Mouse (Mus musculus) hindbrain, embryonic 13.5 days (tissue): ENCODE measurements around the gene Nme7. TPM values are rescaled to one million over a fixed set of nuclear protein-coding genes. Genes with fewer than 3 reads are reported as not detected.

ENCODE experiments used
- ATAC-seq: fragments of 200-750 bp; cut with Nextera tagmentation; 2 replicates; pipeline ENCODE4 v1.8.0; 2017; ENCODE audit warnings: moderate TSS enrichment; ENCODE audit not compliant: low FRiP score
- H3K27ac ChIP-seq: fragments of 300-500 bp; sonication (generic); 2 replicates; pipeline ENCODE4 v1.5.1; 2015; ENCODE audit warnings: inconsistent platforms, mild to moderate bottlenecking, moderate library complexity
- H3K27me3 ChIP-seq: fragments of 300-500 bp; sonication (generic); 2 replicates; pipeline ENCODE4 v1.6.1; 2015; ENCODE audit warnings: mild to moderate bottlenecking, inconsistent platforms
- H3K36me3 ChIP-seq: fragments of 300-500 bp; sonication (generic); 2 replicates; pipeline ENCODE4 v1.6.1; 2015; ENCODE audit warnings: mild to moderate bottlenecking, inconsistent platforms
- H3K4me1 ChIP-seq: fragments of 300-500 bp; sonication (generic); replicated peaks from 2 replicates; pipeline ENCODE4 v1.6.1; 2015; ENCODE audit warnings: inconsistent platforms
- H3K4me2 ChIP-seq: fragments of 300-500 bp; sonication (generic); 2 replicates; pipeline ENCODE4 v1.6.1; 2015; ENCODE audit warnings: inconsistent platforms, mild to moderate bottlenecking, moderate library complexity
- H3K4me3 ChIP-seq: fragments of 300-500 bp; sonication (generic); 2 replicates; pipeline ENCODE4 v1.5.1; 2015; ENCODE audit warnings: mild to moderate bottlenecking, inconsistent platforms
- H3K9ac ChIP-seq: fragments of 300-500 bp; sonication (generic); 2 replicates; pipeline ENCODE4 v1.6.1; 2015; ENCODE audit warnings: mild to moderate bottlenecking, inconsistent platforms
- H3K9me3 ChIP-seq: fragments of 300-500 bp; sonication (generic); 2 replicates; pipeline ENCODE4 v1.6.1; 2016; ENCODE audit warnings: inconsistent platforms
- WGBS: fragments of 180-500 bp; shearing (Covaris S2); methylation state at CpG from one replicate; pipeline ENCODE4 v1.1.7; 2015; 5-methylcytosine and 5-hydroxymethylcytosine counted together
- polyA plus RNA-seq: library from polyadenylated mRNA; unstranded; fragments of >200 nt; fragmentation: Nextera tagmentation; extraction: Ambion mirVana; gene quantifications from 2 replicates; pipeline ENCODE4 v1.2.1, GENCODE M21; 2015

Gene Nme7
- polyA plus RNA-seq, 1 experiment from 2014 or later, result 30.1 TPM

GRCm38 (mm10) chr1:164395131-164395780 is 91.3 kb downstream of the Nme7 start:
- peak overlapping the region; percentile 39; the same call in 1 of the 2 replicates for H3K9ac ChIP-seq
- peak; percentile 90 for ATAC-seq
- 39% methylated on average over 6 of the region's 6 CpGs for WGBS
- peaks cover 3% of the 10 kb centered on the region; the same call in 1 of the 2 replicates for H3K36me3 ChIP-seq
- H3K9me3 ChIP-seq, result no peaks in the 10 kb centered on the region
- H3K4me3 ChIP-seq, result no peak overlapping the region
- H3K4me1 ChIP-seq, result peaks cover 37% of the 10 kb centered on the region
- H3K27ac ChIP-seq, result peak overlapping the region; percentile 71
- no peaks in the 10 kb centered on the region for H3K27me3 ChIP-seq
- no peak overlapping the region for H3K4me2 ChIP-seq

- H3K27ac ChIP-seq, result no peak overlapping the region
- WGBS, result 41% methylated on average over 4 of the region's 4 CpGs
- H3K27me3 ChIP-seq, result no peaks in the 10 kb centered on the region
- H3K36me3 ChIP-seq, result peaks cover 19% of the 10 kb centered on the region
- H3K4me2 ChIP-seq, result no peak overlapping the region
- H3K9me3 ChIP-seq, result peaks cover 6% of the 10 kb centered on the region
- no peak overlapping the region for H3K4me3 ChIP-seq
- H3K9ac ChIP-seq, result no peak overlapping the region
- no peak for ATAC-seq
- peaks cover 25% of the 10 kb centered on the region for H3K4me1 ChIP-seq
Observed at GRCm38 (mm10) chr1:164397672-164398071, 93.8 kb downstream of the Nme7 start.

GRCm38 (mm10) chr1:164399578-164399977 is 95.7 kb downstream of the Nme7 start:
- Histone ChIP-seq H3K36me3 (peaks cover 34% of the 10 kb centered on the region), H3K4me1 (peaks cover 25% of the 10 kb centered on the region), H3K9me3 (peaks cover 6% of the 10 kb centered on the region), H3K27ac (no peak overlapping the region), H3K4me2 (no peak overlapping the region), H3K4me3 (no peak overlapping the region), H3K9ac (no peak overlapping the region), H3K27me3 (no peaks in the 10 kb centered on the region)
- whole genome bisulfite sequencing, result 93% methylated on average over 3 of the region's 3 CpGs
- no peak for ATAC-seq

GRCm38 (mm10) chr1:164405385-164405802 is 101.5 kb downstream of the Nme7 start:
- no peak overlapping the region for H3K4me3 ChIP-seq
- peaks cover 6% of the 10 kb centered on the region for H3K9me3 ChIP-seq
- peaks cover 11% of the 10 kb centered on the region; the same call in 1 of the 2 replicates for H3K4me1 ChIP-seq
- 76% methylated on average over 5 of the region's 5 CpGs for WGBS
- no peak for ATAC-seq
- peaks cover 33% of the 10 kb centered on the region for H3K36me3 ChIP-seq
- H3K9ac ChIP-seq, result no peak overlapping the region
- no peak overlapping the region for H3K4me2 ChIP-seq
- no peak overlapping the region for H3K27ac ChIP-seq
- H3K27me3 ChIP-seq, result no peaks in the 10 kb centered on the region

GRCm38 (mm10) chr1:164406506-164406905 is 102.6 kb downstream of the Nme7 start:
- peaks cover 6% of the 10 kb centered on the region for H3K9me3 ChIP-seq
- H3K4me2 ChIP-seq, result no peak overlapping the region
- H3K27ac ChIP-seq, result no peak overlapping the region
- ATAC-seq, result no peak
- WGBS, result 35% methylated on average over 5 of the region's 5 CpGs
- no peaks in the 10 kb centered on the region for H3K27me3 ChIP-seq
- no peak overlapping the region for H3K9ac ChIP-seq
- no peak overlapping the region for H3K4me3 ChIP-seq
- H3K36me3 ChIP-seq, result peaks cover 26% of the 10 kb centered on the region
- peaks cover 11% of the 10 kb centered on the region; the same call in 1 of the 2 replicates for H3K4me1 ChIP-seq

- H3K27ac ChIP-seq, result no peak overlapping the region
- no peaks in the 10 kb centered on the region for H3K9me3 ChIP-seq
- ATAC-seq, result no peak
- H3K4me3 ChIP-seq, result no peak overlapping the region
- no peaks in the 10 kb centered on the region for H3K27me3 ChIP-seq
- no peak overlapping the region for H3K4me2 ChIP-seq
- peaks cover 11% of the 10 kb centered on the region; the same call in 1 of the 2 replicates for H3K4me1 ChIP-seq
- peaks cover 19% of the 10 kb centered on the region for H3K36me3 ChIP-seq
- H3K9ac ChIP-seq, result no peak overlapping the region
- WGBS, result 31% methylated on average over 2 of the region's 2 CpGs
Observed at GRCm38 (mm10) chr1:164408655-164409054, 104.7 kb downstream of the Nme7 start.

GRCm38 (mm10) chr1:164411306-164411705 is 107.4 kb downstream of the Nme7 start:
- H3K4me3 ChIP-seq, result no peak overlapping the region
- no peak overlapping the region for H3K4me2 ChIP-seq
- no peak overlapping the region for H3K27ac ChIP-seq
- no peak overlapping the region for H3K9ac ChIP-seq
- no peak for ATAC-seq
- H3K27me3 ChIP-seq, result no peaks in the 10 kb centered on the region
- peaks cover 11% of the 10 kb centered on the region for H3K36me3 ChIP-seq
- H3K4me1 ChIP-seq, result peaks cover 11% of the 10 kb centered on the region; the same call in 1 of the 2 replicates
- no peaks in the 10 kb centered on the region for H3K9me3 ChIP-seq
- 83% methylated on average over 7 of the region's 7 CpGs for WGBS

- WGBS, result 96% methylated on average over 9 of the region's 9 CpGs
- Histone ChIP-seq H3K36me3 (peaks cover 11% of the 10 kb centered on the region), H3K27ac (no peak overlapping the region), H3K9ac (no peak overlapping the region), H3K4me1 (peaks cover 8% of the 10 kb centered on the region; the same call in 1 of the 2 replicates), H3K9me3 (no peaks in the 10 kb centered on the region), H3K27me3 (no peaks in the 10 kb centered on the region), H3K4me3 (no peak overlapping the region), H3K4me2 (no peak overlapping the region)
- no peak for ATAC-seq
Observed at GRCm38 (mm10) chr1:164412906-164413305, 109.0 kb downstream of the Nme7 start.

- no peak for ATAC-seq
- H3K4me3 ChIP-seq, result no peak overlapping the region
- H3K36me3 ChIP-seq, result peaks cover 11% of the 10 kb centered on the region
- no peaks in the 10 kb centered on the region for H3K27me3 ChIP-seq
- no peaks in the 10 kb centered on the region for H3K9me3 ChIP-seq
- H3K27ac ChIP-seq, result no peak overlapping the region
- H3K4me2 ChIP-seq, result no peak overlapping the region
- no peak overlapping the region for H3K9ac ChIP-seq
- 95% methylated on average over 11 of the region's 11 CpGs for WGBS
- H3K4me1 ChIP-seq, result peaks cover 2% of the 10 kb centered on the region; the same call in 1 of the 2 replicates
Observed at GRCm38 (mm10) chr1:164413608-164414007, 109.7 kb downstream of the Nme7 start.

GRCm38 (mm10) chr1:164415347-164415751 is 111.4 kb downstream of the Nme7 start:
- H3K36me3 ChIP-seq, result peaks cover 11% of the 10 kb centered on the region

GRCm38 (mm10) chr1:164416692-164417394 is 112.9 kb downstream of the Nme7 start:
- Histone ChIP-seq H3K27ac (no peak overlapping the region), H3K36me3 (peaks cover 11% of the 10 kb centered on the region), H3K4me2 (no peak overlapping the region), H3K4me3 (no peak overlapping the region), H3K9me3 (no peaks in the 10 kb centered on the region), H3K27me3 (no peaks in the 10 kb centered on the region), H3K9ac (no peak overlapping the region), H3K4me1 (no peaks in the 10 kb centered on the region)
- no peak for ATAC-seq
- 93% methylated on average over 12 of the region's 12 CpGs for WGBS

More at GRCm38 (mm10) chr1:164415347-164415751, 111.4 kb downstream of the Nme7 start:
- no peak overlapping the region for H3K4me3 ChIP-seq
- WGBS, result 83% methylated on average over 2 of the region's 2 CpGs
- H3K9ac ChIP-seq, result no peak overlapping the region
- no peaks in the 10 kb centered on the region for H3K4me1 ChIP-seq
- H3K27ac ChIP-seq, result no peak overlapping the region
- H3K4me2 ChIP-seq, result no peak overlapping the region
- H3K27me3 ChIP-seq, result no peaks in the 10 kb centered on the region
- no peaks in the 10 kb centered on the region for H3K9me3 ChIP-seq
- ATAC-seq, result no peak

- H3K4me2 ChIP-seq, result no peak overlapping the region
- no peak for ATAC-seq
- WGBS, result 78% methylated on average over 3 of the region's 3 CpGs
Observed at GRCm38 (mm10) chr1:164417604-164418003, 113.7 kb downstream of the Nme7 start.

More at GRCm38 (mm10) chr1:164417604-164418003, 113.7 kb downstream of the Nme7 start:
- Histone ChIP-seq H3K9me3 (no peaks in the 10 kb centered on the region), H3K27me3 (no peaks in the 10 kb centered on the region), H3K4me3 (no peak overlapping the region), H3K4me1 (no peaks in the 10 kb centered on the region), H3K27ac (no peak overlapping the region), H3K36me3 (peaks cover 11% of the 10 kb centered on the region), H3K9ac (no peak overlapping the region)
